Mouse (Mus musculus) Patski (cell line): ENCODE results near the gene Acadvl. TPM values are rescaled to one million over a fixed set of nuclear protein-coding genes. Genes with fewer than 3 reads are reported as not detected.
"Not testable (repeated sequence)": the region's sequence is repeated elsewhere in the genome, so short reads cannot be mapped to it uniquely, and the experiment has no call there.

Experiments used
- ATAC-seq: fragments of 100-300 bp; one replicate; pipeline ENCODE4 v1.8.0; 2021
- CTCF ChIA-PET: fragments of 350-600 bp; sonication (Branson Sonifier 250); formaldehyde crosslinking; loops from one replicate; lab custom pipeline; 2022; ENCODE audit warnings: inconsistent platforms; lab: Charles Lee
- POLR2A ChIA-PET: fragments of 350-600 bp; sonication (Branson Sonifier 250); formaldehyde crosslinking; loops from one replicate; lab custom pipeline; 2022; ENCODE audit warnings: antibody characterized with exemption, inconsistent platforms; lab: Charles Lee
- DNase-seq: peaks from one replicate; pipeline ENCODE4 v3.0.0-alpha.2; 2011; ENCODE audit warnings: low read depth, low spot score
- H3K27me3 ChIP-seq: fragments of 371-371 bp; one replicate; pipeline ENCODE4 v1.5.1; 2021
- CTCF ChIP-seq: fragments of 100-300 bp; IDR thresholded peaks from one replicate; pipeline ENCODE4 v1.5.1; 2021
- in situ Hi-C: fragments of 300-500 bp; cut with MboI; formaldehyde crosslinking; loops from 3 replicates; pipeline ENCODE4 v1.11.1; 2018; ENCODE audit warnings: low pct_unique_long_range_greater_than_20kb, mixed read lengths
- polyA plus RNA-seq: library from polyadenylated mRNA; unstranded; gene quantifications from one replicate; pipeline ENCODE4 v1.2.3, GENCODE M21; 2021

Gene Acadvl
- polyA plus RNA-seq, 1 experiment from 2014 or later: 234 TPM

- ChIA-PET POLR2A (no interaction called here), CTCF (interaction anchor here (0.5 to 1.4 kb wide), 3 partner anchors 11 to 583 kb away, joined by 3 to 6 read pairs (median 3); no protein-coding TSS in a partner anchor)
- TF ChIP-seq CTCF: no peak
- no peaks in the 10 kb centered on the region for H3K27me3 ChIP-seq
- DNase-seq (no peak), ATAC-seq (no peak)
- in situ Hi-C loops: no loop called here
Measured at GRCm38 (mm10) chr11:70017199-70017767, 2.1 kb upstream of the Acadvl start.

- ChIA-PET CTCF (interaction anchor here (0.5 to 1.4 kb wide), 3 partner anchors 11 to 584 kb away, joined by 3 to 6 read pairs (median 3); no protein-coding TSS in a partner anchor), POLR2A (no interaction called here)
- no peak for ATAC-seq
- no peaks in the 10 kb centered on the region for H3K27me3 ChIP-seq
- in situ Hi-C loops: no loop called here
- no peak for DNase-seq
- no peak for TF ChIP-seq CTCF
Measured at GRCm38 (mm10) chr11:70016669-70017068, 1.5 kb upstream of the Acadvl start, which contains the start of gene Dlg4. Gene Dlg4 (plus strand): TSS chr11:70016942.

- DNase-seq, POLR2A ChIA-PET, ATAC-seq, H3K27me3 ChIP-seq, in situ Hi-C loops: not testable (repeated sequence)
- CTCF ChIA-PET: interaction anchor here (1.4 kb wide), 2 partner anchors 10 to 14 kb away, joined by 3 to 6 read pairs; no protein-coding TSS in a partner anchor
Measured at GRCm38 (mm10) chr11:70016177-70016576, 966 bp upstream of the Acadvl start.

- TF ChIP-seq CTCF: no peak
- ATAC-seq: no peak
- ChIA-PET CTCF (interaction anchor here (2.4 kb wide), 1 partner anchor 11 kb away, joined by 14 read pairs; no protein-coding TSS in a partner anchor), POLR2A (interaction anchor here (1.3 to 1.4 kb wide), 2 partner anchors 11 to 19 kb away, joined by 3 to 7 read pairs; no protein-coding TSS in a partner anchor)
- no peak for DNase-seq
- in situ Hi-C loops: no loop called here
- H3K27me3 ChIP-seq: no peaks in the 10 kb centered on the region
Measured at GRCm38 (mm10) chr11:70015677-70016076, 466 bp upstream of the Acadvl start.

- no peaks in the 10 kb centered on the region for H3K27me3 ChIP-seq
- in situ Hi-C loops: no loop called here
Measured at GRCm38 (mm10) chr11:70014051-70014450, 1.2 kb downstream of the Acadvl start.

GRCm38 (mm10) chr11:70013408-70013807 is 1.8 kb downstream of the Acadvl start:
- CTCF ChIA-PET: interaction anchor here (2.4 kb wide), 1 partner anchor 8 kb away, joined by 14 read pairs; no protein-coding TSS in a partner anchor
- in situ Hi-C loops: no loop called here
- ATAC-seq (no peak), DNase-seq (no peak)
- no peaks in the 10 kb centered on the region for H3K27me3 ChIP-seq
- TF ChIP-seq CTCF: no peak
- POLR2A ChIA-PET: interaction anchor here (0.6 to 1.7 kb wide), 2 partner anchors 10 to 42 kb away, joined by 3 to 6 read pairs; no protein-coding TSS in a partner anchor

More at GRCm38 (mm10) chr11:70014051-70014450, 1.2 kb downstream of the Acadvl start:
- CTCF ChIA-PET: interaction anchor here (1.5 to 2.4 kb wide), 2 partner anchors 9 to 12 kb away, joined by 7 to 14 read pairs; no protein-coding TSS in a partner anchor
- POLR2A ChIA-PET: interaction anchor here (0.6 to 1.7 kb wide), 3 partner anchors 11 to 42 kb away, joined by 3 to 6 read pairs (median 3); no protein-coding TSS in a partner anchor
- ATAC-seq: no peak
- DNase-seq: no peak
- TF ChIP-seq CTCF: no peak

- DNase-seq (no peak), ATAC-seq (no peak)
- no peak for TF ChIP-seq CTCF
- POLR2A ChIA-PET: no interaction called here
- CTCF ChIA-PET: no interaction called here
- in situ Hi-C loops: no loop called here
- no peaks in the 10 kb centered on the region for H3K27me3 ChIP-seq
Measured at GRCm38 (mm10) chr11:70012931-70013330, 2.3 kb downstream of the Acadvl start.

GRCm38 (mm10) chr11:70010961-70011360 is 4.2 kb downstream of the Acadvl start:
- ATAC-seq: no peak
- no peaks in the 10 kb centered on the region for H3K27me3 ChIP-seq
- no peak for DNase-seq
- POLR2A ChIA-PET: no interaction called here
- in situ Hi-C loops: no loop called here
- CTCF ChIA-PET: interaction anchor here (2.6 kb wide), 1 partner anchor 10 kb away, joined by 8 read pairs; no protein-coding TSS in a partner anchor
- no peak for TF ChIP-seq CTCF

- ChIA-PET CTCF (interaction anchor here (2.6 kb wide), 1 partner anchor 10 kb away, joined by 8 read pairs; no protein-coding TSS in a partner anchor), POLR2A (no interaction called here)
- no peak for ATAC-seq
- H3K27me3 ChIP-seq: no peaks in the 10 kb centered on the region
- in situ Hi-C loops: no loop called here
- no peak for TF ChIP-seq CTCF
- DNase-seq: no peak
Measured at GRCm38 (mm10) chr11:70010548-70010947, 4.7 kb downstream of the Acadvl start.

- ChIA-PET CTCF (interaction anchor here (1.0 to 2.6 kb wide), 2 partner anchors 11 to 14 kb away, joined by 4 to 8 read pairs; no protein-coding TSS in a partner anchor), POLR2A (no interaction called here)
- TF ChIP-seq CTCF: no peak
- in situ Hi-C loops: no loop called here
- no peaks in the 10 kb centered on the region for H3K27me3 ChIP-seq
- DNase-seq: no peak
- no peak for ATAC-seq
Measured at GRCm38 (mm10) chr11:70010033-70010432, 5.2 kb downstream of the Acadvl start.
